Mouse (Mus musculus) adrenal gland, adult 10 weeks (tissue): Measurements from ENCODE around the gene Apool. TPM values are rescaled to one million over a fixed set of nuclear protein-coding genes. Genes with fewer than 3 reads are reported as not detected.

Experiments used
- polyA plus RNA-seq: library from polyadenylated mRNA; stranded (reverse); fragments of 350-450 nt; fragmentation: Illumina TruSeq; extraction: RNeasy Lipid Tissue Mini Kit (QIAGEN cat#74804); gene quantifications from one replicate; pipeline ENCODE4 v1.2.3, GENCODE M21; 2014; ENCODE audit warnings: low read depth, low replicate concordance

Gene Apool
- polyA plus RNA-seq = 139 TPM

DNA sequence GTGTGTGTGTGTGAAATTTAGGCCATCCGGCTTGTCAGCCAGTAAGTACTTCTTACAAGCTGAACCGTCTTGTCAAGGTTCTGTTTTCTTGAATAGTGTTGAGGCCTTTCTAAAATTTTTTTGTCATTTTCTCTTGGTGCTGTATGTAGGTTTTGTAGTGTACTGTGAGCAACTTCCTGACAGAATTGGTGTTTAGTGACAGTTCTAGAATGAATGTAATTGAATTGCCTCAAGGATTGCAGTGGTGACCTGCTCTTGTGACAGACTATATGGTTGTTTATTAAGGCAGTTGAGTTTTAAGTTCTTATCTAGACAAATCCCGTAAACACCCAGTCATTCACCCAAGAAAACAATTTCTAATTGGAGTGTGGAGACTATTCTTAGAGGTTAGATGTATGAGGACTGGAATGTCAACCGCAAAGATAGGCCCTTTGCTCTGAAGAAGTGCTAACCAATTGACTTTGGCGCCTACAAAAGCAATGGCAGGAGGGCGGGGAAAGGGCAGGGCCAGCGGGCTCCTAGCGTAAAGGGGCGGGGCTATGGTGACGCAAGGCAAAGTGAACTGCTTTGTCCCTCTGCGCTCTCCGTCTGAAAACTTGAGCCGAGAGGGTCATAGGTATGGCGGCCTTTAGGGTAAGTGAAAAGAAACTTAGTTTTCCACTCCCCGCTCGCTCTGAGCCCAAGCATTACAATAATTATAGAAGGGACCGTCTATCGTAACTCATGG lies at the start of gene Apool:
TSS of gene Apool (plus strand) at position 531 of the 727 bp plus-strand sequence.

DNA sequence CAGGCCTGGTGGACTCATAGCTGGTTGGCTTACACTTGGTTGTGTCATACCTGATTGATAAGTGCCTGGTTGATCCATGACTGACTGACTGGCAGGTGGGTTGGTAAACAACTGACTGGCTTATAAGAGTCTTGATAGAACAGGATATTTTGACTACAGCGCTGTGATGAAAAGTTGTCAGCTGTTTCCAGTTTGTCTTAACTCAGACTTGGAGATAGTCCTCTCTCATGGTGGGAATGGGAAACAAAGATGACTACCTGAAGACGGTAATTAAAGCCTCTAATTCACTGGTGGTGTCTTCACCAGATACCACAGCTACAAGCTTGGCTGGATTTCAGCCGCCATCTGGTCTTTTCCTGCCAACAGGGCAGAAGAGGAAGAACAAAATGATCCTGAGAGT lies 95.5 kb downstream of the Apool start, which contains the start of gene Satl1:
TSS of gene Satl1 (minus strand) at position 101 of the 400 bp plus-strand sequence.

Other genes with a start within 250 kb of the Apool start
- gene 4933403O08Rik, start 72.3 kb upstream of the Apool start, polyA plus RNA-seq = 5.4 TPM
- gene Satl1, start 95.4 kb downstream of the Apool start, polyA plus RNA-seq = not detected
- not detected for gene 2010106E10Rik, start 183.9 kb downstream of the Apool start, polyA plus RNA-seq